Mouse (Mus musculus) gastrocnemius, postnatal 25 days (tissue): ENCODE results near the gene Hivep1. TPM values are rescaled to one million over a fixed set of nuclear protein-coding genes. Genes with fewer than 3 reads are reported as not detected.
A peak's percentile ranks its signal among the peaks of the same experiment; 100 is the strongest.

ENCODE experiments used
- DNase-seq: peaks from one replicate; pipeline ENCODE4 v3.0.0; 2022
- total RNA-seq, 2 experiments: library from RNA; stranded (reverse); gene quantifications; 1 replicate in 1 of 2; 2 replicates in 1 of 2; pipeline ENCODE4 v1.2.3; 2021

The Hivep1 gene
- total RNA-seq, 2 experiments from 2014 or later: 12.4 to 14.4 TPM

- DNase-seq: no peak
Measured at GRCm38 (mm10) chr13:42076751-42077302, 25.0 kb downstream of the Hivep1 start.

GRCm38 (mm10) chr13:42077629-42078028 lies 25.8 kb downstream of the Hivep1 start:
- no peak for DNase-seq

- DNase-seq: no peak
Measured at GRCm38 (mm10) chr13:42080131-42080916, 28.5 kb downstream of the Hivep1 start.

- no peak for DNase-seq
Measured at GRCm38 (mm10) chr13:42088339-42088738, 36.5 kb downstream of the Hivep1 start.

GRCm38 (mm10) chr13:42089025-42089424 lies 37.2 kb downstream of the Hivep1 start:
- no peak for DNase-seq

GRCm38 (mm10) chr13:42090751-42091150 lies 38.9 kb downstream of the Hivep1 start:
- no peak for DNase-seq

GRCm38 (mm10) chr13:42092392-42093139 lies 40.7 kb downstream of the Hivep1 start:
- no peak for DNase-seq

GRCm38 (mm10) chr13:42093268-42094042 lies 41.6 kb downstream of the Hivep1 start:
- no peak for DNase-seq

GRCm38 (mm10) chr13:42095826-42096515 lies 44.1 kb downstream of the Hivep1 start:
- no peak for DNase-seq

- DNase-seq: no peak
Measured at GRCm38 (mm10) chr13:42097109-42097508, 45.3 kb downstream of the Hivep1 start.

GRCm38 (mm10) chr13:42098522-42098921 lies 46.7 kb downstream of the Hivep1 start:
- DNase-seq: no peak

GRCm38 (mm10) chr13:42099523-42099922 lies 47.7 kb downstream of the Hivep1 start:
- no peak for DNase-seq

- no peak for DNase-seq
Measured at GRCm38 (mm10) chr13:42101440-42102190, 49.8 kb downstream of the Hivep1 start.

- peak; percentile 64 for DNase-seq
Measured at GRCm38 (mm10) chr13:42102980-42103379, 51.2 kb downstream of the Hivep1 start.

- DNase-seq: no peak
Measured at GRCm38 (mm10) chr13:42103486-42104166, 51.8 kb downstream of the Hivep1 start.

- no peak for DNase-seq
Measured at GRCm38 (mm10) chr13:42104371-42104770, 52.5 kb downstream of the Hivep1 start.

GRCm38 (mm10) chr13:42108483-42109215 lies 56.8 kb downstream of the Hivep1 start:
- DNase-seq: no peak

- DNase-seq: no peak
Measured at GRCm38 (mm10) chr13:42110416-42110815, 58.6 kb downstream of the Hivep1 start.

- no peak for DNase-seq
Measured at GRCm38 (mm10) chr13:42112071-42112470, 60.2 kb downstream of the Hivep1 start.

- no peak for DNase-seq
Measured at GRCm38 (mm10) chr13:42112748-42113147, 60.9 kb downstream of the Hivep1 start.
